26 mouse cellular contexts compared by ENCODE assay signal in the genomic region with DNA sequence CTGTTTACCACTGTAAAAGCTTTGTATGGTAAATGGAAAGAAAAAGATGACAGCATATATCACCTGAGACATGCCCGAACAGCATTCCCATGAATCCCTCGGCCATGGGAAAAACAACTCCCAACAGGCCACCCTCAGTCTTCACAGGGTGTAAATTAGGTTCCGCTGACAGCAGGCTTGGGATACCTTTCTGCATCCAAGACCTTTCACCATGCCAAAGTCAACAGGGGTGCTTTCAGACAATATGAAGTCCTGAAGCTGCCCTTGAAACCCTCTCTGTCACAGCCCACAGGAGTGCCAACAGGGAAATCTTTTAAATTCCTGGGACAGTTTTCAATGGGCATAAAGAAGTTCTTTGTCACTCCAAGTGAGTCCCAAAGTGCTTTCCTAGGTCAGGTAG.
DNase-seq lines count a peak whose midpoint lies in the region; ATAC-seq lines count a peak whose summit lies in the region.
"Had no signal": no experiment of that assay in that cellular context is flagged by ENCODE, and none has a peak within 500 bp of the region (broad histone marks: within the 10 kb centered on the region; RNA-seq: fewer than 3 reads in every experiment).

No protein-coding gene starts in this region.

- H3K27me3 ChIP-seq in heart, embryonic 14.5 days (ENCODE audit: control insufficient read depth, insufficient read depth, low read length): no peaks in the 10 kb centered on the region
- H3K27me3 ChIP-seq: forebrain, embryonic 13.5 days; hindbrain, embryonic 15.5 days; liver, embryonic 15.5 days had no signal

- intact Hi-C loops in heart, postnatal 14 days (cut with DNase I): no loop called here

- 72% methylated on average over 3 of the region's 3 CpGs for WGBS in heart, embryonic 14.5 days

- H3K27ac ChIP-seq in heart, embryonic 14.5 days (replicated peaks in 1 of 2; ENCODE audit: control insufficient read depth in 1 of 2, insufficient read depth in 1 of 2, low read depth in 2 of 2, low read length in 2 of 2): peak overlapping the region; percentile 1 to 60; a peak in 2 of 4 replicates
- H3K27ac ChIP-seq: forebrain, embryonic 13.5 days; hindbrain, embryonic 10.5 days; hindbrain, embryonic 15.5 days; liver, embryonic 15.5 days; midbrain, embryonic 10.5 days had no signal

- H3K4me3 ChIP-seq in heart, embryonic 14.5 days (ENCODE audit: control insufficient read depth in 1 of 2, insufficient read depth in 1 of 2, low read depth in 1 of 2, low read length in 2 of 2): no peak overlapping the region
- H3K4me3 ChIP-seq: erythroblast, embryonic 14.5 days; forebrain, embryonic 13.5 days; hindbrain, embryonic 10.5 days; hindbrain, embryonic 15.5 days; liver, embryonic 15.5 days; midbrain, embryonic 10.5 days had no signal

- H3K4me1 ChIP-seq in heart, embryonic 14.5 days (ENCODE audit: control insufficient read depth in 2 of 2, insufficient read depth in 2 of 2, low read length in 2 of 2): peaks cover 18 to 32% of the 10 kb centered on the region in 2 experiments
- H3K4me1 ChIP-seq: forebrain, embryonic 13.5 days; hindbrain, embryonic 10.5 days; hindbrain, embryonic 15.5 days; liver, embryonic 15.5 days; midbrain, embryonic 10.5 days had no signal

- ATAC-seq in heart, embryonic 14.5 days (ENCODE audit: insufficient number of reproducible peaks, insufficient read depth, low FRiP score, low read depth): no peak
- ATAC-seq in megakaryocyte, adult 5-6 weeks (ENCODE audit: poor library complexity, severe bottlenecking): no peak
- ATAC-seq: forebrain, embryonic 13.5 days; inflammation-experienced regulatory T-cells, adult 6 months; midbrain, embryonic 16.5 days had no signal

- DNase-seq in heart, adult 11 months: peak; percentile 79
- no peak for DNase-seq in heart, adult 8-10 months (ENCODE audit: low spot score)
- DNase-seq in heart, postnatal 14 days: no peak
- DNase-seq in Muller cell, postnatal 12 days (ENCODE audit: inconsistent ontology term): peak; percentile 72
- DNase-seq in gonadal fat pad, adult 2 months (ENCODE audit: low read depth): peak; percentile 60
- DNase-seq: adrenal gland, postnatal 25 days; cerebellum, adult 11-12 months; cerebellum, postnatal 10 days; gastrocnemius, postnatal 36 days; kidney, adult 11 months; kidney, postnatal 14 days; layer of hippocampus, adult 9-11 months; lung, postnatal 14 days; thymus, adult 2 months; thymus, postnatal 36 days had no signal

- 0 out of 2 replicates have a peak, but pooled peaks cover 8% of the 10 kb centered on the region for H3K36me3 ChIP-seq in heart, embryonic 14.5 days (ENCODE audit: control insufficient read depth, insufficient read depth, low read length)
- H3K36me3 ChIP-seq: hindbrain, embryonic 10.5 days; hindbrain, embryonic 15.5 days; liver, embryonic 15.5 days; midbrain, embryonic 10.5 days had no signal

- no peak overlapping the region for H3K4me2 ChIP-seq in heart, embryonic 14.5 days (ENCODE audit: low read length)
- H3K4me2 ChIP-seq: forebrain, embryonic 13.5 days; hindbrain, embryonic 15.5 days; liver, embryonic 15.5 days; lung, embryonic 14.5 days had no signal

- H3K9me3 ChIP-seq in heart, embryonic 14.5 days (ENCODE audit: control insufficient read depth, low read length): no peaks in the 10 kb centered on the region
- H3K9me3 ChIP-seq: forebrain, embryonic 13.5 days; hindbrain, embryonic 10.5 days; hindbrain, embryonic 15.5 days; liver, embryonic 15.5 days; midbrain, embryonic 10.5 days had no signal

- no peak overlapping the region for H3K9ac ChIP-seq in heart, embryonic 14.5 days (ENCODE audit: low read length)
- H3K9ac ChIP-seq: forebrain, embryonic 13.5 days; hindbrain, embryonic 15.5 days; liver, embryonic 15.5 days; lung, embryonic 14.5 days had no signal

Comparison
In these comparisons a context has a peak if more than half of its experiments do, and no peak if none do; other contexts are left out.
1. DNase-seq: peak in heart, adult 11 months (single experiment), Muller cell, postnatal 12 days (single experiment) and gonadal fat pad, adult 2 months (single experiment); none in heart, adult 8-10 months (single experiment) and heart, postnatal 14 days (0 of 2).